Mouse (Mus musculus) neural tube, embryonic 14.5 days (tissue): Measurements from ENCODE around the gene Rftn2. TPM values are rescaled to one million over a fixed set of nuclear protein-coding genes. Genes with fewer than 3 reads are reported as not detected.

Experiments
- ATAC-seq: fragments of 200-750 bp; cut with Nextera tagmentation; 2 replicates; pipeline ENCODE4 v1.8.0; 2017; ENCODE audit warnings: low read depth, mild to moderate bottlenecking, moderate TSS enrichment, moderate library complexity
- H3K27ac ChIP-seq: fragments of 300-500 bp; sonication (generic); 2 replicates; pipeline ENCODE4 v1.5.1; 2014; ENCODE audit warnings: low read depth, mild to moderate bottlenecking, control low read depth, low read length, moderate library complexity, mixed read lengths
- H3K27me3 ChIP-seq: fragments of 300-500 bp; sonication (generic); 2 replicates; pipeline ENCODE4 v1.6.1; 2014; ENCODE audit warnings: low read length; ENCODE audit not compliant: control insufficient read depth, insufficient read depth
- H3K36me3 ChIP-seq: fragments of 300-500 bp; sonication (generic); 2 replicates; pipeline ENCODE4 v1.6.1; 2014; ENCODE audit warnings: low read length, mixed read lengths; ENCODE audit not compliant: control insufficient read depth, insufficient read depth
- H3K4me1 ChIP-seq: fragments of 300-500 bp; sonication (generic); 2 replicates; pipeline ENCODE4 v1.6.1; 2014; ENCODE audit warnings: low read length; ENCODE audit not compliant: control insufficient read depth, insufficient read depth
- H3K4me2 ChIP-seq: fragments of 300-500 bp; sonication (generic); 2 replicates; pipeline ENCODE4 v1.6.1; 2014; ENCODE audit warnings: mild to moderate bottlenecking, low read depth, low read length, control low read depth
- H3K4me3 ChIP-seq: fragments of 300-500 bp; sonication (generic); 2 replicates; pipeline ENCODE4 v1.5.1; 2014; ENCODE audit warnings: low read depth, low read length, control low read depth, mixed read lengths
- H3K9ac ChIP-seq: fragments of 300-500 bp; sonication (generic); replicated peaks from 2 replicates; pipeline ENCODE4 v1.6.1; 2014; ENCODE audit warnings: low read depth, mild to moderate bottlenecking, control low read depth, low read length, mixed read lengths
- H3K9me3 ChIP-seq: fragments of 300-500 bp; sonication (generic); 2 replicates; pipeline ENCODE4 v1.6.1; 2016; ENCODE audit warnings: low read length; ENCODE audit not compliant: control insufficient read depth
- WGBS: fragments of 180-500 bp; shearing (Covaris S2); extraction: QIAGEN DNeasy Blood & Tissue Kit; methylation state at CpG from one replicate; pipeline ENCODE4 v1.1.7; 2014; 5-methylcytosine and 5-hydroxymethylcytosine counted together
- polyA plus RNA-seq: library from polyadenylated mRNA; unstranded; fragments of >200 nt; fragmentation: Nextera tagmentation; extraction: Ambion mirVana; gene quantifications from 2 replicates; pipeline ENCODE4 v1.2.1, GENCODE M21; 2014

The Rftn2 gene
- polyA plus RNA-seq, 1 experiment from 2014 or later: 10.1 TPM

DNA sequence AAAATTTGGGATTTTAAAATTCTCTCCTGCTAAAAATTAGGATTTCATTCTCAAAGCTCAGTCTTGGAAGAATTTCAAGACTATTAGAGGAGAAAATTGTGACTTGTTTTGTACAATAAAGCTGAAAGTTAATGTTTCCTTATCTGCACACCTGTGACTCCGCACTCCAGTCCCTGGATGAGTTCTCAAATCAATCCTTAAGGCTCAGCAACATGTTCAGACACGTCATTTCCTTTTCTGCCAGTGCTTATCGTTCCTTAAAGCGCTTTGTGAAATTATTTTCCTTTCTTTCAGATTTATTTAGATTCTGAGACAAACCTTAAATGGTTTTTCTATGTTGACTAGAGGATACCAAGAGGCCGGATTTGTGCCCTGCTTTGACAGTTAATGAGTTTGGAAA lies 9.9 kb upstream of the Rftn2 start:
- 46% methylated on average over 5 of the region's 5 CpGs for WGBS
- no peaks in the 10 kb centered on the region for H3K27me3 ChIP-seq
- no peaks in the 10 kb centered on the region for H3K9me3 ChIP-seq
- H3K4me2 ChIP-seq: peak overlapping the region; percentile 100
- no peaks in the 10 kb centered on the region for H3K36me3 ChIP-seq
- no peak for ATAC-seq
- no peak overlapping the region for H3K9ac ChIP-seq
- no peak overlapping the region for H3K27ac ChIP-seq
- peak overlapping the region; percentile 83 for H3K4me3 ChIP-seq
- H3K4me1 ChIP-seq: peaks cover 17% of the 10 kb centered on the region

DNA sequence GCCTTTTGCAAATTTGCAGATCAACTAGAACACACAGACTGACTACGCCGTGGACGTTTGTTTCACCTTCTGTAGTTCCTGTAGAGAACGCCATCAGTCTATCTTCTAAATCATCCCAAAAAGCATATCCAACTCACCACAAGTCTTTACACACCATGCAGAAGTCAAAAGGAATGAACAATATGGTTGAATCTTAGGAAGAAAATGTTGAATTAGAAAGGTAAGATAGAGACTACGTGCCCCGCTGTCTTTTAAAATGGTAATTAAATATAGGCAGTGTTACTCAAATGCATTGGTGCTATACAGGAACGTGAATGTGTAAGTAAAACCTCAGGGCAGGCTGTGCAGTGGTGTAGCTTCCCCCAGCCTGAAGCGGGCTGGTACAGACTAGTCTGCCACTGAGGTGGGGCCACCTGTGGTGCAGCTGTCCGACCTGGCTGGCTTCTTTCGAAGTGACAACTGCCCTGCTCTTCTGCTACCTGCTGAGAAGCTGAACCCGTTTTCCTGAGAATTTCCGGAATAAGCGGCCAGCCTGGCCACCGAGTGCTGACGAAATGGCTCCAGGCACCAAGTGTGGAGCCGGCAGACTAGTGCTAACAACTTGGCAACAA lies 8.4 kb upstream of the Rftn2 start:
- Histone ChIP-seq H3K27ac (no peak overlapping the region), H3K4me1 (peaks cover 10% of the 10 kb centered on the region; the same call in 1 of the 2 replicates), H3K27me3 (no peaks in the 10 kb centered on the region), H3K36me3 (no peaks in the 10 kb centered on the region), H3K9ac (no peak overlapping the region), H3K9me3 (no peaks in the 10 kb centered on the region), H3K4me3 (no peak overlapping the region), H3K4me2 (no peak overlapping the region)
- ATAC-seq: no peak
- WGBS: 62% methylated on average over 16 of the region's 16 CpGs

DNA sequence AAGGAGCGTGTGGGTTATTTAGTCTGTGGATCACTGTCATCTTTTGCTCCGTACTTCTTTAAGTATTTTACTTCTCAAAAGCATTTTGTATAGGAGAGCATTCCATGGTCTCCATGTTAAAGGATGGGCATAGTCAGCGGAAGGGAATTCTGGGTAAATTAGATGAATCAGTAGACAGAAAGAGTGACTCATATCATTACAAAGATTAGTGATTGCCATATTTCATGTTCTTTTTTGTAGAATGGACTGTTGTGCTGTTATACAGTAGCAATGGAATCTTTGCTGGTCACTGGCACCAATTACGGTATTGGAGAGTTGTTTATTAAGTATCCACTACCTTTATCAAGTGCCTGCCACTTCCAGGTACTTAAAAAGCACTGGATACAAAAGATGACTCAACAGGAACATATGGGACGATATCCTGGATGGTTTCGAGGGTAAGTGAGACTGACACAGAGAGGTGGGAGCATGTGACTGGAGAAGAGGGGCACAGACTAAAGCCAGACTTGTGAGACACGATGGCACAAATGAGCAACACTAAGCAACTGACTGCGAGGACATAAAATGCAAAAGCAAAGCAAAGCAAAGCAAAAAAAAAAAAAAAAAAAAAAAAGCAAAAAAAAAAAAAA lies 1.8 kb upstream of the Rftn2 start:
- 90% methylated on average over 8 of the region's 8 CpGs for WGBS
- Histone ChIP-seq H3K9ac (no peak overlapping the region), H3K27me3 (no peaks in the 10 kb centered on the region), H3K27ac (no peak overlapping the region), H3K4me2 (no peak overlapping the region), H3K4me1 (0 out of 2 replicates have a peak, but pooled peaks cover 5% of the 10 kb centered on the region), H3K36me3 (no peaks in the 10 kb centered on the region), H3K9me3 (no peaks in the 10 kb centered on the region), H3K4me3 (no peak overlapping the region)
- ATAC-seq: no peak

DNA sequence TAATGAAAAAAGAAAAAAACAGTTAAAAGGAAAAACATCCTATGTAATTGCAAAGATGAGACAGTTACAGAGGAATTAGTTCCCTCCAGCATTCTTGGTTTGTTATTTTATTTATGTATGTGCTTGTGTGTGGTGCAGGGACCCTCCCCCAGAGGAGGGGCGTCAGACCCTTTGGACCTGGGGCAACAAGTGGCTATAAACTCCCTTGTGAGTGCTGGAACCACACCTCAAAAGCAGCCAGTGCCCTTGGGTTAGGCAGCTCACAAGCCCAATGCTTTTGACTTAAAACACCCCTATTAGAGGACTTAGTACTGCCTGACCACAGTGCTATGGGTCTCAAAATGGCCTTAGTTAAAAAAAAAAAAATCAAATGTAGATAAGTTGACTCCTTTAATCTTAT lies 794 bp upstream of the Rftn2 start:
- Histone ChIP-seq H3K9me3 (no peaks in the 10 kb centered on the region), H3K36me3 (no peaks in the 10 kb centered on the region), H3K4me2 (no peak overlapping the region), H3K4me1 (0 out of 2 replicates have a peak, but pooled peaks cover 5% of the 10 kb centered on the region), H3K9ac (no peak overlapping the region), H3K27me3 (no peaks in the 10 kb centered on the region), H3K27ac (no peak overlapping the region), H3K4me3 (no peak overlapping the region)
- no peak for ATAC-seq
- 15% methylated on average over 1 of the region's 1 CpGs for WGBS

DNA sequence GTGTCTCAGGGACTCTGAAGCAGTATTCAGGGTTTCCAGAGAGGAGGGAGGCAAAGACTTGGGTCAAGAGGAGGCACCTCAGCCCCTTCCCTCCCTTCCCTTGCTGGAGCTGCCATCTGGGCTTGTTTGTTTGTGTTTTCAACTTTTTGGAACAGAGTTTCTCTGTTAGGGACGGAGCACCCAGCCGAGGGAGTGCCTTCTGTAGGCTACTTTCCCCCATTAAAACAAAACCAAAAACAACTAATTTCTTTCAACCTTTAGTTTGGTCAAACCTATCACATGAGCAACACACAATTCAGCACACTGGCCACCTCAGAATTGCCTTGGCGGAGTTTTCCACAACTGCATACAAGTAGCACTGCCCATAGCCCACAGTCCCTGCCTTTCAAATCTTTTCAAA lies 1.2 kb downstream of the Rftn2 start:
- peak overlapping the region; percentile 57 for H3K4me2 ChIP-seq
- no peaks in the 10 kb centered on the region for H3K9me3 ChIP-seq
- H3K27me3 ChIP-seq: no peaks in the 10 kb centered on the region
- 20% methylated on average over 3 of the region's 3 CpGs for WGBS
- no peaks in the 10 kb centered on the region for H3K36me3 ChIP-seq
- ATAC-seq: peak; percentile 50; the same call in 1 of the 2 replicates
- H3K4me3 ChIP-seq: peak overlapping the region; percentile 38
- H3K27ac ChIP-seq: peak overlapping the region; percentile 22; the same call in 1 of the 2 replicates
- 0 out of 2 replicates have a peak, but pooled peaks cover 5% of the 10 kb centered on the region for H3K4me1 ChIP-seq
- H3K9ac ChIP-seq: no peak overlapping the region

DNA sequence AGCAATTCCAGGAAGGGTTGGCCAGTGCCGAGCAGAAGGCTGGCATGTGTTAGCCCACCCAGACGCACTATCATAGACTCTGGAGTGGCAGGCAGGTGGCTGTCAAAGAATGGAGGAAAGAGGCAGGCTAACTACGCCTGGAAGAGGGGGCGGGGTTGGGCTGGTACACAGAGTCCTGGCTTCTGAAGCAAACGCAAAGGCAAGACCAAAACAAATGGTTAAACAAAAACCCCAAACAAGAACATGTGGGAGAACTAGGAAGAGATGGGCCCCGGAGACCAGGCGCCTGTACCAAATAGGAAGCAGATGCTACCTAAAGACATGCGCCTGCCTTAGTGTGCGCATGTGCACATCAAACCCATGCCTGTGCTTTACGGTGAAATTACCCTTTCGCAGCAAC lies 2.5 kb downstream of the Rftn2 start:
- Histone ChIP-seq H3K9ac (no peak overlapping the region), H3K27ac (no peak overlapping the region), H3K9me3 (no peaks in the 10 kb centered on the region), H3K4me1 (0 out of 2 replicates have a peak, but pooled peaks cover 5% of the 10 kb centered on the region), H3K36me3 (no peaks in the 10 kb centered on the region), H3K4me3 (peak overlapping the region; percentile 9; the same call in 1 of the 2 replicates), H3K27me3 (no peaks in the 10 kb centered on the region), H3K4me2 (peak overlapping the region; percentile 57)
- WGBS: 39% methylated on average over 11 of the region's 11 CpGs
- ATAC-seq: peak; percentile 64; the same call in 1 of the 2 replicates

DNA sequence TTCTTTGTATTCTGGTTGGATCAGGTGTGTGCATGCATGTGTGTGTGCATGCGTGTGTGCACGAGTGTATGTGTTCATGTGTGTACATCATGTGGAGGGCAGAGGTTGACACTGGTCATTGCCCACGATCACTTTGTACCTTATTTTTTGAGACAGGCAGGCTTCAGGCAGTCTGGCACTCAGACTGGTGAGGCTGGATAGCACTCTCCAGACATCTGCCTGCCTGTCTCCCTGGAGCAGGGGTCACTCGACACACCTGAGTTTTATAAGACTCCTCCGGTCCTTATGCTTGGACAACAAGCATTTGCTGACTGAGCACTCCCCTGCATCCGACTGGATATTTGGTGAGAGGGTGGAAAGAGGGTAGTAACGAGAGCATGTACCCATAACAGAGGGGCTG lies 3.6 kb downstream of the Rftn2 start:
- H3K4me2 ChIP-seq: no peak overlapping the region
- 0 out of 2 replicates have a peak, but pooled peaks cover 5% of the 10 kb centered on the region for H3K4me1 ChIP-seq
- 93% methylated on average over 7 of the region's 7 CpGs for WGBS

DNA sequence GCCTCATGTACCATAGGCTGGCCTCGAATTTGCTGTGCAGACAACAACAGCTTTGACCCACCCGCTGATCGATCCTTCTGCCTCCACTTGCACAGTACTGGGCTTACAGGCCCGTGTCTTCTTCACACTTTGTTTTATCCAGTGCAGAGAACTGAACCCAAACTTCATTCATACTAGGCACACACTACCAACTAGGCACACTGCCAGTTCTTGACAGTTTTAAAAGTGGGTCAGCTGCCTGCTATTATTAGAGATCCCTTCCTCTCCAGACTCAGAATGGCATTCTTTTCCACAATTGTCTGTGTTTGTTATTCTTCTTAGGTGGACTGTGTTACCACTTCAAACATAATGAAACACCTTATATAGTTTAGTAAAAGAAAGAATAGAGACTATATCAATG lies 5.2 kb downstream of the Rftn2 start:
- Histone ChIP-seq H3K4me2 (no peak overlapping the region), H3K27me3 (no peaks in the 10 kb centered on the region), H3K9me3 (no peaks in the 10 kb centered on the region), H3K4me3 (no peak overlapping the region), H3K4me1 (0 out of 2 replicates have a peak, but pooled peaks cover 4% of the 10 kb centered on the region), H3K36me3 (no peaks in the 10 kb centered on the region), H3K27ac (no peak overlapping the region), H3K9ac (no peak overlapping the region)
- 63% methylated on average over 4 of the region's 4 CpGs for WGBS
- no peak for ATAC-seq

More for the DNA sequence above, 3.6 kb downstream of the Rftn2 start:
- no peaks in the 10 kb centered on the region for H3K9me3 ChIP-seq
- H3K36me3 ChIP-seq: no peaks in the 10 kb centered on the region
- H3K9ac ChIP-seq: no peak overlapping the region
- H3K4me3 ChIP-seq: no peak overlapping the region
- H3K27ac ChIP-seq: no peak overlapping the region
- H3K27me3 ChIP-seq: no peaks in the 10 kb centered on the region
- no peak for ATAC-seq

DNA sequence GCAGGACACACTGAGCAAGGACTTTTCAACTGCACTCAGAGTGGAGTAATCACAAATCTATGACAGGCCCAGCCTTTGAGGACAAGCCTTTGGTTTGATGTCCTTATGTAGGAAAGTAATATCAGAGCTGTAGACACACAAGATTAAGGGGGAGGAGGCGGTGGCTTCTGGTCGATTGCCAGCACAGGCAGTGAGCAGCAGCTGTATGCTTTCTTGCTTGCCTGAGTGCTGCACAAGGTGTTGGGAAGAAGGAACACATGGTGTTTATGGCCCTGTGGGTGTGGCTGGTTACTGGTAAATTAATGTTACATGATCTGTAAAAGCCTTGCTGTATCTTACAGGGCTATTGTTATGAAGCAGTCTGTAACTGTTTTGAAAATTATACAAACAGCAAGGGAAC lies 9.4 kb downstream of the Rftn2 start:
- Histone ChIP-seq H3K9me3 (no peaks in the 10 kb centered on the region), H3K4me2 (no peak overlapping the region), H3K27ac (no peak overlapping the region), H3K4me3 (no peak overlapping the region), H3K9ac (no peak overlapping the region), H3K27me3 (no peaks in the 10 kb centered on the region), H3K36me3 (no peaks in the 10 kb centered on the region), H3K4me1 (no peaks in the 10 kb centered on the region)
- WGBS: 51% methylated on average over 2 of the region's 2 CpGs
- no peak for ATAC-seq
